Mouse (Mus musculus) CD8-positive naive resting alpha-beta T cell, adult 2 months (primary cell): ENCODE data around the gene Eif2ak4.

Experiments
- DNase-seq, 2 experiments: peaks; one replicate each; pipeline ENCODE4 v3.0.0; 2022; ENCODE audit warnings: low read depth in 2 of 2, low spot score in 2 of 2

The Eif2ak4 gene

DNA sequence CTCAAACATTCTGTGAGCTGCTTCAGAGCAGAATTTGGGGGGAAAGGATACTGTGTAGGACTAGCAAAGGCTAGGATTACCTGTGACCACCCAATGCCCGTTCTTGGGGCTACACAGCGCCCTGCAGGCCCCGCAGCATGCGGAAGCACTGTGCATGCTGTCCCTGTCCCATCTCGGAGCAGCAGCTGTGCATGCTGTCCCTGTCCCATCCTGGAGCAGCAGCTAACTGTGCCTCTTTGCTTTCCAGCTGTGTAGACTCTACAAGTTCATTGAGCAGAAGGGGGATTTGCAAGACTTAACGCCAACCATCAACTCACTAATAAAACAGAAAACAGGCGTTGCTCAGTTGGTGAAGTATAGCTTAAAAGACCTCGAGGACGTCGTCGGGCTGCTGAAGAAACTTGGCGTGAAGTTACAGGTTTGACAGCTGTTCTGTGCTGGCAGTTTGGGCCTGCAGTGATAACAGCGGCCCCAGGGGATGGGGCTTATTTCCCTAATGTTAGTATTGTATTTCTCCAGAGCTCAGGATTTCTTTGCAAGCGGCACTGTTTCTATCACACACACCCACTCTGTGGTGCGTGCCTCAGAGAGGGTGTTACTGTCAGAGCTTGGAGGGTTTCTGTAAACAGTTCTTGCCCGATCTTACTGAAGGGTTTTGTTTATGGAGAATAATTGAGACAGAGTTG is 73.2 kb downstream of the Eif2ak4 start:
- no peak for DNase-seq

DNA sequence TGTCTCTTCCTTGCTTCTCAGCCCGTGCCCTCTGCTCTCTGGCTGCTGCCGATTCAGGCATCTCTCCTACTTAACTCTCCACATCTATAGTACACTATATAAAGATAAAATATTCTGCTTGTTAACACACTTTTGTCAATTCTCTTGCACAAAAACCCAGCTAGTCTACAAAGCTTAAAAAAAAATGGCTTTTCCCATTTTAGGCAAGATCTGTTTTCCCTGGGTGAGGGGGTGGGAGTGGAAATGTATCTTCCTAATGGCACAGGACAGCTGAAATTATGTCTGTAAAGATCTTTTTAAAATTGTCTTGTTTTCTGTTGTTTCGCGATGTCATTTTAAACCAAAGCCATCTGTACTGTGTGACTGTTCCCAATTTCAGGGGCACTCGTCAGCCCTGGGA is 75.1 kb downstream of the Eif2ak4 start:
- no peak for DNase-seq

DNA sequence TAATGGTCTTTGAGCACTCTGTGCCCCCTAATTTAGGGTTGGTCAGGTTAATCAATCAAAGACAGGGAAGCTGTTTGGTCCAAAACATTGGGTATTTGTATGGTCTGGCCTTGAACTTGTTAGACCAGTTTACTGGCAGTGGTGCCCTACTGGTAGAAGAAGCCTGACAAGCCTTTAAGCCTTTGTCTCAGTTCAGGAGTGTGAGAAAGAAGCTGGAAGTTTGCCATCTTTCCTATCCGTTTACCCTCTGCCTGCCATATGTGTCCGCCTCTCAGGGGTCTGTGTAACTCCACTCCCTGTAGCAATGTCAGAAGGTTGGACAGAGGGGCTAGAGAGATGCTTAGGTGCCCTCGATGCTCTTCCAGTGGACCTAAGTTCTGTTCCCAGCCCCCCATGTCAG is 76.0 kb downstream of the Eif2ak4 start:
- DNase-seq = no peak

DNA sequence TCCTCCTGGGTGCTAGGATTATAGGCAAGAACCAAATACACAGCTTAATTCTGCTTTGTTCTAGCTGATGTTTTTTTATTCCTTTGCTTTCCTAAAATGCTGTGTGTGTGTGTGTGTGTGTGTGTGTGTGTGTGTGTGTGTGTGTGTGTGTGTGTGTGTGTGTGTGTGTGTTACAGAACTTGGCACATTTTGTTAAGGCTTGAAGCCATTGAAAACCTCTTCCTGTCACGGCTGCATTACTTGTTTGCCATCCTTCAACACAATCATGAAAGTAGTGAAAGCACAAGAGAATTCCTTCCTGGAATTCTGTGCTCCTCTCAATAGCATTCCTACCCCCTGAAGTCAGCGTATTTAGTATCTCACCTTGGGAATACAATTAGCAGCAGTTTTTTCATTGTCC is 77.5 kb downstream of the Eif2ak4 start:
- no peak for DNase-seq

DNA sequence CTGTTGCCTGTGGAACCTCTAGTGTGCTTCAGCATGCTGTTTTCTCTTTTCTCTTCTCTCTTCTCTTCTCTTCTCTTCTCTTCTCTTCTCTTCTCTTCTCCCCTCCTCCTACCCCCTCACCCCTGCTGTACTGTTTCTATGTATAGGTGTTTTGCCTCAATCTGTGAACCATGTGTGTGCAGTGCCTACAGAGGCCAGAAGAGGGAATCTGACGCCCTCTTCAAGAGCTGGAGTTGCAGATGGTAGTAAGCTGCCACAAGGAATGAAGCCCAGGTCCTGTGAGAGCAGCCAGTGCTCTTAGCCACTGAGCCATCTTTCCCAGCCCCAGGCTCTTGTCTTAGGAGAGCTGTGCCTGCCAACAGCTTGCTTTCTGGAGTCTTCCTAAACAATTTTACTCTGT is 78.2 kb downstream of the Eif2ak4 start:
- DNase-seq = no peak

DNA sequence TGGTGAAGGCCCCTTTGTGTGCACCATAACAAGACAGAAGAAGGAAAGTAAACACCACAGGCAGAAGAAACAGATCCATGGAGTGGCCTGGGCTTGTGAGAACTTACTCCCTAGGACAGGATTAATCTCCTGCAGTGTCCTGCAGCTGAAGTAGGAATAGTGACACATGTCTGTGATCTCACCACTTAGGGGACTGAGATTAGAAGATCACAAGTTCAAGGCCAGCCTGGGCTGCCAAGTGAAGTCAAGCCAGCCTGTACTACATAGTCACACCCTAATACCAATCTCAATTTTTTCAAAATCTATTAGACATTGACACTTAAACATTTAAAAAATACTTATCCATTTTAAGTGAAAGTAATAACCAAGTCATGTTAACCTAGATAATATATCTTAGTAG is 79.9 kb downstream of the Eif2ak4 start:
- no peak for DNase-seq

DNA sequence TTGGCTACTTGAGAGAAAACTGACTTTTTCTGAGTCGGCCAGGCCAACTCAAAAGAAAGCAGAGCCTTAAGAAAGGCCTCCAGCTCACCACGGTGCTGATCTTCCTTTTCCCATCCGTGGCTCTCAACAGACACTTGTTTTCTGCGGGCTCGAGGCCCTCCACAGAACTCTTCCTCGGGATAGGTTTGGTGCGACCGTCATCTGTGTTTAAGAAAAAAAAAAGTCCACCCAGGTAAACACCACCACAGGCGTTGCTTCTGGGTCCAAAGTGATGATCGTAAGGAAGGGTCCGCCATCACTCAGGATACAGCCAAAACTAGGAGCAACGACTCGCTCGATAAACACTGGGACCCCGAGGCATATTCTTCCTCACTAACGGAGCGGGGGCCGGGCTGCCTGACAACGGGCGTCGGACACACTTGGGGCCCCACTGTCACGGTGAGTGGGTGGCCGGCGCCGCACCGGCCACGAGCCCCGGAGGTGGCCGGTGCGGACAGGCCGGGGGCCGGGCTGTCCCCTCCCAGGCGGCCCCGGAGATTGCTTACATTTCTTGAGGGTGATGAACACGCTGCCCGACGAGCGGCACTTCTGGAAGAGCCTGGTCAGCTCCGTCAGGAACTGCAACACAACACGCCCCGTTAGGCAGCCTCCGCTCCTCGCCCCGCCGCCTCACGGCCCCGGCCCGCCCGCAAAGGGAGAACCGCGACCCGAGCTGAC is 90.6 kb downstream of the Eif2ak4 start:
- DNase-seq = no peak

DNA sequence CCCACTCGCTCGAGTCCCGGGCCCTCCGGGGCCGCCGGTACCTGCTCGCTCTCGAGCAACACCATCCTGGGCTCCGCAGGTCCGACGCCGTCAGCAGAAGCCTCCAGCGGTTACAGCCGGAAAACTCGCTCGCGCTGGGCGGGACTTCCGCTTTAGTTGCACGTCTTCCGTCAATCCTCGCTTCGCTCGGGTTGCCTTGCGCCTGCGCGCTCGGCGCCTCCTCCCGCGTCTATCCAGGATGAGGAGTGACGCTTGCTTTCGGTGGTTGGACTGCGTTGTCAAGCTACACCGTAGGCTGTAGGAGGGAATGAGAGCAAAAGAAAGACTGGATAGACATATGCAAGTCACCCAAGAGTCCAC is 91.1 kb downstream of the Eif2ak4 start, which contains the start of gene Srp14:
TSS of gene Srp14 (minus strand) at position 162 of the 360 bp plus-strand sequence.
- DNase-seq = peak; percentile 87 to 88

DNA sequence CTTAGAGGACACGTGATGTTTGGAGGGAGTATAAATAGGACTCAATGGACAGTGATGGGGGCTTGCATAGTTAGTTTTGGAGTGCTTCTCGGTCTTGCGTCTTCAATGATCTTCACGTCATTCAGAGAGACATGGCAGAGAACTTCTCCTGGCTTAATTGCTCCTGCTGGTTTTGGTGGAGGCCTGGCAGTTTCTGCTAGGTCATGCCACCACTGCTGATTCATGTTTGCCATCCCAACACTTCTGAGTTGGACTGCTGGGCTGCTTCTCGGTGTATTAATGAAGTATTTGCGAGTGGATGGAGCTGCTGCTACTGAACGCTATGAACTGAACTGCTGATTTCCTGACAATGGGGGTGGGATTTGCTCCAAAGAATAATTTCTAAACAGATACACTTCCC is 92.5 kb downstream of the Eif2ak4 start:
- no peak for DNase-seq

DNA sequence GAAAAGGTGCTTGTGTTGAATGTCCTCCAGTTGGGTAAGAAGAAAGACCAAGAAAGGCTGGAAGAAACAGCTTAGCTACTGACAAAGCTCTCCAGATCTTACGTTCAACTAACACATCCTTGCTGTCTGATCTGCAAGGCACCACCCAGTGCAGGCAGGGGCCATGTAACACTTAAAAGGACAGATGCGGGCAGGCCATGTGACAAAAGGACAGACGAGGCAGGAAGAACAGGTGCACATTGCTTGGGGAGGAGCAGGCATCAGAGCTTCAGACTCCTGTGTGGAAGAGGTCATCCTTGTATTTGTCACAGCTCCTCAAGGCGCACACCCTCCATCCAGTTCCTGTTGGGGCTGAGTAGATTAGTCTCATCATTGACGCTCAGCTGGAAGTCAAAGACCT is 94.6 kb downstream of the Eif2ak4 start:
- no peak for DNase-seq

DNA sequence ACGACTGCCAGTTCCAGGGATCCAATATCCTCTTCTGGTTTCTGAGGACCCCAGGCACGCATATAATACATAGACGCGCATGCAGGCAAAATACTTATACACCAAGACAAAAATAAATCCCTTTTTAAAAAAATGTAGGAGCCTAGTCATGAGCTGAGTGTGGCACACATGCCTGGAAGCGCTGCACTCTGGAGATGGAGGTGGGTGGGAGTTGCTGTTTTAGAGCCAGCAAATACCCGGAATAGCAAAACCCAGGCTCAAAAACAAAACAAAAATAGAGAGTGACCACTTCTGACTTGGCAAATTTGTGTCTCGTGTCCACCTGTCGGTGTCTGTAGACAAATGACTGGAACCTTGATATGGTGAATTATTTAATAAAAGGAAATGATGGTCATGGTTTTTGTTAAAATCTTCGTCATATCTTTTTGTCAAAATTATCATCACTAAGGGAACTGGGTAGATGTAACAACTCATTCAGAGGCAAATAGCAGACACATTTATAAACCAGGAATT is 96.0 kb downstream of the Eif2ak4 start:
- DNase-seq = no peak

DNA sequence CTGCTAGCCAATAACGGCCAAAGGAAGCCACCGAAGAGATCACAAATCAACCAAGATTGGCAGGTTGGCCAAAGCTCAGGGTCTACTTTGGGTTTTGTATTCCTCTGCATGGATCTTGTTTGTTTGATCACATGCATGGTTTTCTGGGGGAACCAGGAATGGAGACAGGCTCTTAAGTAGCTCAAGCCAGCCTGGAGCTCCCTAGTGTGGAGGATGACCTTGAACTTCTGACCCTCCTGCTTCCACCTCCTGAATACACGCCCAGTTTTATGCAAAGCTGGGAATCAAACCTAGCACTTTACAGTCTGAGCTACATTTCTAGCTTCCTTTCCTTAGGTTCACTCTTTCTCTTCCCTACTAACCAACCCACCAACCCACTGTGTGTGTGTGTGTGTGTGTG is 97.0 kb downstream of the Eif2ak4 start:
- DNase-seq = no peak

DNA sequence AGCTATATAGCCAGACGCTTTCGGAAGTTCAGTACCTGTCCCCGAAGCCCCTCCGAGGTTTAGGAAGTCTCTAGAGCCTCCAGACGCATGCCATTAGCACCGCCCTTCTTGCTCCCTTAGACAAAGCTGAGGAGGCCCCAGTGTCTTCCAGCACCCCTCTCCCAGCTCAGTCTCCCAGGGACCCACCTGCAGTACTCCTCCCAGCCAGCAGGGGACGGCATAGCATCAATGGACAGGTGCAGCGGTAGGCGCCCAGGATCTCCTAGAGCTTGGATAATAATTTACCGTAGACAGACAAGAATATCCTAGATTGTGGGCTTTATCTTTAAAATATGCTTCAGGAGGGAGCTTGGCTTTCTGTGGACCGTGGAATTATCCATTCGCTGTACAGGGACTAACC is 98.5 kb downstream of the Eif2ak4 start:
- DNase-seq = peak; percentile 84 to 89

DNA sequence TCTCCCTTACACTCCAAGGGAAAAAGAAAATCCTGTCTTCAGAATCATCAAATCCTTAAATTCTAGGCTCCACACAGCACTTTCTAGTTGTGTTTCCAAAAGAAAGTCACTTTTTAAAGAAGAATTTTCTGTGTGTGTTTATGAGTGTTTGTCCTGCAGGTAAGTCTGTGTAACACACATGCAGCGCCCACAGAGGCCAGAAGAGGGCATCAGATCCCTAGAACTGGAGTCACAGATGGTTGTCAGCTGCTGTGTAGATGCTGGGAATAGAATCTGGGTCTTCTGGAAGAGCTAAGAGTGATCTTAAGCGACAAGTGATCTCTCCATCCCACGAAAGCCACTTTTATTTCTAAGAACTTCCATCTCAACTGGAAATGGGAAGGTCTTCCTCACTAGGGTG is 99.4 kb downstream of the Eif2ak4 start:
- DNase-seq = peak; percentile 48 to 72

DNA sequence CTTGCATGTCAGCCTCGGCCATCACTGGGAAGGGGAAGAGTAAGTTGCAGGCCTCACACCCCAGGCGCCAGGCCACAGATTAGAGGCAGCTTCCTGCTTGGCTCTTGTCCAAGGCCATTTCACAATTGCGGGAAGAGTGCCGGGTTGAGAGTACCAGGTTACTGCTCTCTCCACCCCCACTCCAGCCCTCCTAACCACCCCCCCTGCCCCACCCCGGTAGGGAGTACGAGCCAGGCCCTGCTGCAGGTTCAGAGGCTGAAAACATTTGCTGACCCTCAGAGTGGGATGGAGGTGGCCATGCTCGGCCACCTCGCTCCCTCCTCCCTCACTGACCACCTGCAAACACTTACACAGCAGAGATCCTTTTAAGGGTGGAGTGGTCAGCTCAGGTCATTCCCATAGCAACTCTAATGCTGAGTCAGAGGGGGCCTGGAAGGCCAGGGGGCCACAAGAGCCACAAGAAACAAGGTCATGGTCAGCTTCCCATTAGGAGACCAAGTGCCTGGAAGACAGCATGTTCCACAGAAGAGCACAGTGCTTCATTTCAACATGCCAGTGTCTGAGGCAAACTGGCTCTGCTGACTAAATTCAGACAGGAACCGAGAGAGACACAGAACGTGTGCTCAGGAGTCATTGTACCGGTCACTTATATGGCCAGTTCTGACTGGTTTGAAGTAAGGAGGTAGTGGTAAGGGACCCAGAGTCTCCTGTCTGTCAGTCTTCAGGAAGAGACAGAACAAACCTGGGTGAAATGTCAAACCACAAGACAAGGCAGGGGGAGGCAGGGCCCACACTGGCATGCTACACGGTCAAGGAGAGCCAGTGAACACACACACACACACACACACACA is 102.0 kb downstream of the Eif2ak4 start:
- DNase-seq = no peak

DNA sequence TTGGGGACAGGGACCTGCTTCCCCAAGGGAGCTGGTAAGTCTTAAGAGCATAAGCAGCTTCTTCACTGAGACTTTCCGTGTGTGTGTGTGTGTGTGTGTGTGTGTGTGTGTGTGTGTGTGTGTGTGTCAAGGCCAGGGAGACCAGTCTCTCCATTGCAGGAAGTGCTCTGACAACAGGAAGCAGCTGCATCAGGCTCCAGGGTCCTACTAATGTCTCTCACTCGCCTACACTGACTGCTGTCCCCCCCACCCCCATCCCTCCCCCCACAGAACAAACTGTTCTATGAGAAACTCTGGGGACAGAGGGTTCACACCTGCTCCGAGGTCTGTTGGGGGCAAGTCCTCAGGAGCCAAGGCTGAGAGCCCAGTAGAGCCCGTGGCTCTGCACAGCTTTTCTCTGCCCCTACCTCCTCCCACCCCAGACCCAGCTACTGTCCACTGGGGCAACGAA is 102.9 kb downstream of the Eif2ak4 start:
- peak; percentile 44 to 63 for DNase-seq

DNA sequence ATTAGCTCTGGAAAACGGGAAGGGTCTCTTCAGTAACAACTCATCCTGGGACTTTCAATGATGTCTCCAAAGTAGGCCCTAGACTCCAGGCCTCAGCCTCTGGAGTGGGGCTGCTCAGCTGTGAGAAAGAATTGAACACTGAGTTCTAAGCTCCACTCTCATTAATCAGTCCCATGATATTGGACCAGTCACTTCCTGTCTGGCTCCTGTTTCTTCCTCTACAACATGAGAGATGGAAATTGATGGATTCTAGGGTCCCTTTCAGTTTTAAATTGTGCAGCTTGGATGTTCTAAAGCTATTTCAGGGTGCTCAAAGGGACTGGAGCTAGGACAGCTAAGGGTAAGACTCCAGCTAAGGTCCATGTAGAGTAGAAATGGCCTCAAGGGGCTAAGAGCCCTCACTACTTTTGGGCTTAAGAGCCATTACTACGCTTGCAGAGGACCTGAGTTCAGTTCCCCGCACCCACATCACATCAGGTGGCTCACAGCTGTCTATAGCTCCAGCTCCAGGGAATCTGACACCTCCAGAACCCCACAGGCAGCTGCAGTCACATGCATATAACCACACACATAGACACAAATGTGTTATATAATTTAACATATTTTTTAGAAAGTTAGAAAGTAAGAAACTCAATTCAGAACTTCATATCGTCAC is 103.5 kb downstream of the Eif2ak4 start:
- no peak for DNase-seq

DNA sequence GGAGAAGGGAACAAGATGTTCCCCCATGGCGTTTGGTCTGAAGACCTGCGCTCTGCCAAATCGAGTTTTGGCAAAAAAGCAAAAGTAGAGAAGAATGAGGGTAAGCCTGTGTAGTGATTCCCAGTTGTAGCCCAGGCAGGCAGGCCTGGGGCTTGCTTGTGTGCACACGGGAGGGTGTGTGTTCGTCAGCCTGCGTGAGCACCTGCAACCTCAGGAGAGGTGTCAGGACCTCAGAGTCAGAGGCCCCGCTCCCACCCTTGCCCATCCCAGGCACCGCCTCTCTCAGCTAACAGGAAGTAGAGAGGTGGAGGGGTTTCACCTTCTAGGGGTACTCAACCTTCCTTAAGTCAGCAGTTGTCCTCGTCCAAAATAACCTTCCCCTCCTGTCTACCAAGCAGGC is 106.6 kb downstream of the Eif2ak4 start:
- DNase-seq = no peak

DNA sequence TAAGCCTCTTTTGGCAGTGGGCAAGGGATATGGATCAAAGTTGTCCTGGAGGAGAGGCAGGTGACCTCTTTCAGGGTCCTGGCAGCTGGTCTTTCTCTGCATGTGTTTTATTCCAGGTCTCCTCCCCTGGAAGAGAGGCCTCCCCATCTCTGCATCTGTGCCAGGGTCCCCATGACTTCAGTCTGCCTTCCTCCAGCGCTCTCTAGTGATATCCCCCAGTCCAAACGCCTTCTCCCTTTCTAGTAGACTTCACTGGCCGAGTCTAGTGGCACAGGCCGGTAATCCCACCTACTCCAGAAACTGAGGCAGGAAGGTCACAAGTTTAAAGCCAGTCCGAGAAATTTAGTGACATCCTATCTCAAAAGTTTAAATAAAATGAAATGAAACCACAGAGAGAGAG is 109.5 kb downstream of the Eif2ak4 start:
- no peak for DNase-seq

DNA sequence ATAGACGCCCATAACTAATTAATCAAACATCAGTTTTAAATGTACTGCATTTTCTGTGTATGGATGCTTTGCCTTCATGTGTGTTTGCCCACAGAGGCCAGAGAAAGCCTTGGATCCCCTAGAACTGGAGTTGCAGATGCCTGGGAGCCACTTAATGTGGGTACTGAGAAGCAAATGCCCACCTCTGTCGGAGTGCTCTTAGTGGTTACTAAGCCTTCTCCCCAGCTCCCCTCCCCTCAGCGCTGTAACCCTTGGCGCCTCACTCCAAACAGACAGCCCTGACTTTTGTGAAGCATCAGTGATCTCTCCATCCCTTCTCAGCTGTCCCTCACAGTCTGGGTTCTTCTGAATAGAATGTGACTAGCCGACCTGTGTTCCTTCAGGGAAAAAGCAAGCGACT is 110.1 kb downstream of the Eif2ak4 start:
- no peak for DNase-seq
